Mouse (Mus musculus): ENCODE results near the gene Wdr38.
"Not testable (repeated sequence)": the region's sequence is repeated elsewhere in the genome, so short reads cannot be mapped to it uniquely, and the experiment has no call there.

The Wdr38 gene

DNA sequence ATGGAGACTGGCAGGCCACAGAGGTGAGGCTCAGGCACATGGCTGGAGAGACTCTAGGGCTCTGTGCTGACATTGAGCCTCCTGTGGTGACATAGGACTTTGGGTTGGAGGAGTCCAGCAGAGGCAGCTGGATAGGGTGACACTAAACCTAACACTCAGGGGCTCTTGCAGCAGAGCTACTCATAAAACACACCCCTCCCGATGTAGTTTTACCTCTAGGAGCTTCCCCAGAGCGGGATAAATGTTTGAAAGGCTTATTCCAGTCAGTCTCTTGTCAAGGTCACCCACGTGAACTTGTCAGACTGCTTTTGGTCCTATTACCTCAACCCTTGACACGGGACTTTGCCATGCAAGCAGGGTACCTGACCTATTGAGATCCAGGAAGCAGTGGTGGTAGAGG lies 2.1 kb downstream of the Wdr38 start:
- DNase-seq, result no peak

DNA sequence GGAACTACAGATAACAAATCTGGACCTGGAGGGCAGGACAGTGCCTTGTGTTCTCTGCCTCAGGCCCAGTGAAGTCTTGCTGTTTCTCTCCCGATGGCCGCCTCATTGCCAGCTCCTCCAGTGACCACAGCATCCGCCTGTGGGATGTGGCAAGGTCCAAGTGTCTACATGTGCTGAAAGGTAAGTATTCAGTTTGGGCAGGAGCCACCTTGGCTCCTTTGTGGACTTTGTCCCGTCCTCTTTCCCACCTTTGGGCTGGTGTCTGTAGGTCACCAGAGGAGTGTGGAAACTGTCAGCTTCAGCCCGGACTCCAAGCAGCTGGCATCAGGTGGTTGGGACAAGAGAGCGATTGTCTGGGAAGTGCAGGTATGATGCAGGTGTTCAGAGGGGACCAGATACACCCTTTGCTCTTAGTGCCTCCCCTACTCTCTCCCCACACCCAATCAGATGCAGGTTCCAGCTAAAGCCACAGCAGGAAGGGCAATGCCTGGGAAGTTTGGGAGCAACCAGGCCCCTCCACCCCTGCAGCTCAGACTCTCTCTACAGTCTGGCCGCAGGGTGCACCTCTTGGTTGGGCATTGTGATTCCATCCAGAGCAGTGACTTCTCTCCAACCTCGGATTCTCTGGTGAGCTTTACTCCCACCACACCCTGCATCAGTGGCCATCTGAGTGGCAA lies 2.8 kb downstream of the Wdr38 start:
- DNase-seq, result no peak

DNA sequence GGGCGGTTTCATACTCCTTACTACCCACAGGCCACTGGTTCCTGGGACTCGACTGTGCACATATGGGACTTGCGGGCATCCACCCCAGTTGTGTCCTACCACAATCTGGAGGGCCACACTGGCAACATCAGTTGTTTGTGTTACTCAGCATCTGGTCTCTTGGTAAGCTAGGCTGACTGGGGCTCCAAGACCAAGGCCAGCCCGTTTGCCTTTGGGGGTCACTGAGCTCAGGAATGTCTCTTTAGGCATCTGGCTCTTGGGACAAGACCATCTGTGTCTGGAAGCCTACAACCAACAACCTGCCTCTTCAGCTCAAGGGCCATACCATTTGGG lies 3.3 kb downstream of the Wdr38 start:
- DNase-seq, result no peak

DNA sequence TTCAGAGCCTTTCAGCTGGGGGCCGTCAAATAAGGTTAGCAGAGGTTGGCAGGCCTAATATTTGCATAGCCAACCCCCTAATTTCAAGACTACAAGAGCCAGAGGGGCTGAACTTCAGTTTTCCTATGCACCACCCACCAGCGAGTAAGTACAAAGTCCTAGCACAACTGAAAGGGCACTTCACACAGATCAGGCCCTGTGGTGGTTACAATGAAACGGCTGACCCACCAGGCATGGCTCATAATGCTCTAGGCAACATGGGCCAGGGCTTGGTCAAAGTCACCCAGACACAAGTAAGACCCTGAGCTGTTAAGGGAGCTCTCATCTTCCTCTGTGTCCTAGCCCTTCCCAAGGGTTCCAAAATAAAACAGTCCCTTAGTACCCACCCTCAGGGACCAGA lies 4.6 kb downstream of the Wdr38 start:
- no peak for DNase-seq

DNA sequence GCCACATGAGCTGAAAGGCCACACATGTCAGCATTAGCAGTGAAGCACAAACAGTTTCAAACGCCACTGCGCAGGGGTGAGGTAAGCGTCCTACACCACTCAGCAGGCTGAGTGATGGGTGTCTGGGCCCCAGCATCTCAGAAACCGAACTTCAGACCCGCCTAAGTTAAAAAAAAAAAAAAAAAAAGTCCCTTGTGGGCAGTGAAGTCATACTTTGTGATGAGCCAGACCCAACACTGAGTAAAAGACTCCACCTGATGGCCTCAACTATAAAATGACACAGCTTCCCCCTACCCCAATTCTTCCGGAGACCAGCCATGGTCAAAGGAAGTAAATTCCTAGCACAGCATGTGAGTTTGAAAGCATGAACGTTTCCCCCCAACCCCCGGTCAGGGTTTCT lies 5.8 kb downstream of the Wdr38 start:
- no peak for DNase-seq

DNA sequence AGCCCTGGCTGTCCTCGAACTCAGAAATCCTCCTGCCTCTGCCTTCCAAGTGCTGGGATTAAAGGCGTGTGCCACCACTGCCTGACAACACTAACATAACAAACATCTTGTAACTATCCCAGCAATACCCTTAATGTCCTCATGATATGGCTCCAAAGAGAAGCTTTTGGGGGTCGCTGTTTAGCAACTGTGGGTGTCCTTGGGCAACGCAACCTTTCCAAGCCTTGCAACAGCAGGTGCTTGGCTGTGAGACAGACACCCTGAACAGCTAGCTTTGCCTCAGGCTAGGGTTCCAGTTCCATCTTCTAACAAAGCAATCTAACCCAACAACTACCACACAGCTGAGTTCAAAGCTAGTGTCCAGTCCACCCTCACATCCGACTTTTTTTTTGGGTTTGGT lies 6.2 kb downstream of the Wdr38 start:
- no peak for DNase-seq

DNA sequence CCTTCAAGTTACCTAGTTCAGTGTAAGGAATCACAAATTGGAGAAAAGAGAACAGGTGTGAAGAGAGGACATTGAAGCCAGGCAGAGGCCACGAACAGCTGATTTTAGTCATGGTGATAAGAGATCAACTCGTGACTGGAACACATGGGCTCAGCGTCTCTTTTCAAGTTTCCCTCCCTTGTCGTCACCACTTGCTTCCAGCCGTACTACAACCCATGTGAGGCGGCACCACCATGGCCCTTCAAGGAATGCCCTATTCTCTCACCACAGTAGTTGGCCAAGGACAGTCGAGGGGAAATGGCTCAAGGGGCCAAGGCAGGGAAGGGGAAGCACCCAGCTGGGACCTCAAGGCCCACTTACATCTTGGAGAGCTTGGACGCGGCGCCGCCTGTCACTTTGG lies 7.1 kb downstream of the Wdr38 start:
- peak; percentile 50 for DNase-seq

DNA sequence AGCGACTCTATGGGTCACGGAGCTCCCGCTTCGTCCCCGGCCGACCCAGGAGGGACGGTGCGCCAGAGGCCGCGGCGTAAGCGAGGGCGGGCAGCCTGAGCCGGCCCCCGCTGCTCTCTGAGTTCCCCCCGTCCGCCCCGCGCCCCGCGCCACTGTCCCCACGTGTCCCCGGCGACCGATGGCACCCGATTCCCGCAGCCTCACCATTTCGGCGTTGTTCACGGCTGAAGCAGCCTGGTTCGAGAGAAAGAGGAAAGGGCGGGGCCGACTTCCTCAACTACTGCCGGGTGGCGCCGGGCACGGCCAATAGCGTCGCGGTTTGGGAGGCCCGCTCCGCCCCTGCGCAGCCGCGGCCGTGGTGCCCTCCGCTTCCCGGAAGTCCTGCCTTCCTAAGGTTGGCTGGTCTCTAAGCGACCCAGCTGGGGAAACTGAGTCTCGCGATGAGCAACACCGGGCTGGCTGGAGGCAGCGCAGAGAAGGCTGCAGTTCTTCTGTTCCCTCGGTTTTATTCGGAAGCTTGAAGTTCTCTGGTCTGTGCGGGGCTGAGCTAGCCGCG lies 7.7 kb downstream of the Wdr38 start, which contains the start of gene Arpc5l:
Gene Arpc5l (plus strand): TSS at position 469 of the 556 bp plus-strand sequence.
- DNase-seq, result peak; percentile 89

DNA sequence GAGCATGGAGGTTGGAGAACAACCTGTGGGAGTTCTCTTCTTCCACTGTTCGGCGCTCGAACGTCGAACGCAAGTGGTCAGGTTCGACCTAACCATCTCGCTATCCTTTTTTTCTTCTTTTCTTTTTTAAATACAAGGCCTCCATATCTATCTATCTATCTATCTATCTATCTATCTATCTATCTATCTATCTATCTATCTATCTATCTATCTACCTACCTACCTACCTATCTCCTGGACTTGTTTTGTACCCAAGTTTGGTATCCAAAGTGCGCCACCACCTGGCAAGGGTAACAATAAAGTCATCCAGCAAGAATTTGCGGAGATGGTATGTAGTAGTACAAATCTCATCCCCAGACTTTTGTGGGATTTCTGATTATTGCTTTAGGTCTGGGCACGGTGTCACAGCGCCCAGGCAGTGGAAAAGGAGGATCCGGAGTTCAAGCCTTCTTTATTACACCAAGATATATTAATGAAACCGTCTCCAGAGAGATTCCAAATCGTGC lies 8.4 kb downstream of the Wdr38 start, which contains the start of gene Rpl35:
Gene Rpl35 (minus strand): TSS at position 51 of the 506 bp plus-strand sequence.
- peak; percentile 46 for DNase-seq

DNA sequence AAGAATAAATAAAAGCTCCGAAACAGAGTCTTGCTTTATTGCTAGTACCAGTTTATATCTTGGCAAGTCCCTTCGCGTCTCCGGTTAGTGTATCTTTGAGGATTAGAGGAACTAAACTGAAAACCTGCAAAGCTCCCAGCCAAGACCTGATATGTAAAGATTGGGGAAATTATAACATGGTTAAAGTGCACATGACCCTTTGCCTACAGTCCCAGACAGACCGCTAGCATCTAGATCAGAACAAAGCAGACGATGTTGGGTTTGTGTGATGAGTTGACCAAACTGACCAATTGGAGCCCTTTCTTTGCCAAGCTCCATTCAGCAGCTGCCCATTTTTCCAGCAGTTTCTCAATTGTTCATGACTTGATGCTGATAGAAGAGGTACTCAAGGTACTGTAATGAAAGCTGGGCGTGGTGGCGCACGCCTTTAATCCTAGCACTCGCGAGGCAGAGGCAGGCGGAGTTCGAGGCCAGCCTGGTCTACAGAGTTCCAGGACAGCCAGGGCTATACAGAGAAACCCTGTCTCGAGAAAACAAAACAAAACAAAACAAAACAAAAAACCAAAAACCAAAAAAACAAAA lies 9.0 kb downstream of the Wdr38 start:
- DNase-seq, result peak; percentile 47

DNA sequence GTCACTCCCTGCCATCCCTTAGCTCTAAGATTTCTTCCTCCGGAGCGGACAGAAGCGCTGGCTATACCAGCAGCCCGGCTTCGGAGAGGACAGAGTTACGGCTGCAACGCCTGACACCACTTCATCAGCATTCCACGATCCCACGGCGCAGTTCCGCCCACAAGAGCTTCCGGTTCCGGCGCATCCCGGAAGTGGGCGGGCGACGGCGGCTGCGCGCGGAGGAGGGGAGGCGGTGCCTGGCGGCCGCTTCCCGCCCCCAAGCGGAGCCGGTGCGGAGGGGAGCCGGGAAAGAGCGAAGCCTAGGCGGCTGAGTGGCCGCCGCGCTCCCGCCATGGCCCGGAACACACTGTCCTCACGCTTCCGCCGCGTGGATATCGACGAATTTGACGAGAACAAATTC lies 10.6 kb downstream of the Wdr38 start:
- DNase-seq, result peak; percentile 90

DNA sequence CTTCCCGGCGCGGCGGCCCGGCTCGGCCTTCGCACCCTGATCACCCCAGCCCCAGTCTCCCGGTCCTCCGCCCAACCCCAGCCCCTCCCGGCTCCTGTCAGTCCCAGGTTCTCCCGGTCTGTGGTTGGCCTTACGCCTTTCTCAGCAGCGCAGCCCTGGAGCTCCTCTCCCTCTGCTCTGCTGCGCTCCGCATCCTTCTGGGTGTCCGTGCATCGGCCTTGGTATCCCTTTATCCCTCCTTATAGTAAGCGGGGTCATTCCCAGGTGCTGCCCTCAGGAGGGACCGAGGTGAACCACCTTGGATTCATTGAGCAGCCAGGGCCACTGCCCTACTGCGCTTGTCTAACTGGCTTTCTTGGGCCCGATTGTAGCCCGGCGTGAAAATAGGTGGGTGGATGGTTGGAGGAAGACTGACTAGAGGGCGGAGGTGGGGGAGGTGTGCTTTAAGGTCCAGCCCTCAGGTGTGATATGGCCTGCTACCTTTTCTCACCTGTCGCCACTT lies 11.1 kb downstream of the Wdr38 start:
- peak; percentile 65 for DNase-seq

DNA sequence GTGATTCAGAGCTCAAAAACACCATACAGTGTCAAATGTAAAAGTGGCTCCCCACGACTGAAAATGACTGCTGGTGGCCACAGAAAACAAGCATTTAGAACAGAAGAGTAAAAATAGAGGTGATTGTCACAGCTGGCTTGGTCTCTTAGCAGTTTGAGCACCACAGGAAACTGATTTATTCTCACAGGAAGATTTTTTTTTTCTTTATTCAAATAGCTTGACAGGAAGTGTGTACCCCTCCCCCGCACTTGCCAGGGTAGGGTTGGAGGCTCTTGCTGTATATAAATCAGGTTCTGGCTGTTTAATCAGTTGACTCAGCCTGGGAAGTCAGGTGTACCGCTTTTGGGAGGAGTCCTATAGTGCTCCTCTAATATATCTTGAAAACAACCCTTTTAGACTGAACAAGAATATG lies 11.7 kb downstream of the Wdr38 start:
- DNase-seq, result peak; percentile 55

DNA sequence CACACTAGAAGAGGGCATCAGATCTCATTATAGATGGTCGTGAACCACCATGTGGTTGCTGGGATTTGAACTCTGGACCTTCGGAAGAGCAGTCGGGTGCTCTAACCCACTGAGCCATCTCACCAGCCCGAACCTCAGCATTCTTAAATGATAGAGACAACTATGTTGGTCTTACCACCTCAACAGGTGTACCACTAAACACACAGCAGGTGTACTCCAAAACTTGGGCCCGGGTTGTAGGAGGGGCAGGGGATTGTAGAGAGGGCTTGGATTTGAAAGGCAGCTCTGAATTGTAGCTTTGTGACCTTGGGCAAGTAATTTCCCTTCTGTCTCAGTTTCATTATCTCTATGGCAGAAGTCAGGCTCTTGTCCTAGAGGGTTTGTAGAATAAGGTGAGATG lies 12.9 kb downstream of the Wdr38 start:
- DNase-seq, result not testable (repeated sequence)

DNA sequence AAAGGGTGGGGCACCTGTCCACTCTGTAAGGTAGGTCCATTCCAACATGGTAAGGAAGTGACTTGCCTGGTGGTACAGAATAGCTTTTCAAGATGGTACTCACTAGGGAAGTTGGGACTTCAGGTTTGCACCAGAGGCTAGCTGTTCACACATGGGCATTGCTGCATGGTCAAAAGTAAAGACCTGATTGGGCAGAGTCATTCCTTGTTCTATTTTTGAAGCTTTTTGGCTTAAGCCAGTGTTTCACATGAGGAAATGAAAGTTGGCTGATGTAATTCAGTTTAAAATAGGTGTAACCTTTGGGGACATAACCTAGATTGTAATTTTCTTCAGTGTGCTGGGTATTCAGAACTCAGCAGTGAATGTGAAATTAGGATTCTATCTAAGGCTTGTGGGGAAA lies 14.0 kb downstream of the Wdr38 start:
- no peak for DNase-seq

DNA sequence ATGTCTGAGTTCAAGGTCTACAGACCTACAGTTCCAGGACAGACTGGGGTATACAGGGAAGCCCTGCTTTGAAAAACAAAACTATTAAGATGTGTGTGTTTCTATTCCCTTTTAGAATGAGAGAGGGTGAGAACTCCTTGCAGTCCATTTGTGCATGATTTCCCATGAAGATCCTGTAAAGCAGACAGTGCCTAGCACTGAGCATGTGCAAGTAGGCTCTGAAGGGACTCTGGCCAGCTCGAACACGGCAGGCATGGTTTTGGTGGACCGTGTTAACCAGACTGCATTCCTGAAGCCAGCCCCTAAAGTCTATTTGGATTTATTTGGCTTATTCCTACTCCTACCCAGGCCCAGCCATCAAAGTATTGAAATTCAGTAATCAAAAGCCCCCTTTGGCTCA lies 14.7 kb downstream of the Wdr38 start:
- no peak for DNase-seq

DNA sequence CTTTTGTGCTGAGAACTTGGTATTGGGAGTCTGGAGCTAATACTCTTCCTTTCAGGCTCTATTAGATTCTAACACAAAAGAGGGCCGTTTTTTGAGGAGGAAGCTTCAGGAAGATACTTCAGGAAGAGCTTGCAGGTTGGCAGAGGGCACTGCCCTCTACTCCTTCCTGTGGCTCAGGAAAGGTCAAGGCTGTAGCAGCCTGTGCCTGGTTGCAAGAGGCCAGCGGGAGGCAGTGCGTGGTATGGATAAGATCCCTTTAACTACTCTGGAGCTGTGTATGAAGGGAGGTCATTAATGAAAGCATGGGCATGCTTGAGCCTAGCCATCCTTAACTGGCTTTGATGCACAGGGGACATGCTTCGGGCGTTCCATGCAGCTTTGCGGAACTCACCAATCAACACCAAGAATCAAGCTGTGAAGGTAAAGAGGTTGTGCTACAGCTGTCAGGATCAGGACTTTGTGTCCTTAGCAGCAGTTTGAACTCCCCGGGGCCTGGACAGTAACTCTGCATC lies 15.5 kb downstream of the Wdr38 start:
- no peak for DNase-seq

DNA sequence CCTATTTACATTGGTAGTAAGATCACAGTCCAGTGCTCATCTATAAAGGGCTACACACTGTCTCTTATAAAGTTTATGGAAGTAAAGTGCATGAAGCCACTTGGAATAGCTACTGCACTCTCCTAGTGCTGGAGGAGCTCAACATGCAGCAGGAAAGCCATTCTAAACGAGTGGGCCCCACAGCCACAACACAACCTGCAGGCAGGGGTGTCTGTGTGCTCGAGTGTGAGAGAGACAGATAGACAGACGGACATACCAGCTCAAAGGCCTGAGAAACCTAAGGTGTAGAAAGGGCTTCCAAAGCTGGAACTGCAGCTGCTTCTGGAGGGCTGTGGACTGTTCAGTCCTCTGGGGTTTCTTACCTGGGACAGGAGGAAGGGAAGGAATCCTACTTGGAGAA lies 19.3 kb downstream of the Wdr38 start:
- DNase-seq, result no peak

DNA sequence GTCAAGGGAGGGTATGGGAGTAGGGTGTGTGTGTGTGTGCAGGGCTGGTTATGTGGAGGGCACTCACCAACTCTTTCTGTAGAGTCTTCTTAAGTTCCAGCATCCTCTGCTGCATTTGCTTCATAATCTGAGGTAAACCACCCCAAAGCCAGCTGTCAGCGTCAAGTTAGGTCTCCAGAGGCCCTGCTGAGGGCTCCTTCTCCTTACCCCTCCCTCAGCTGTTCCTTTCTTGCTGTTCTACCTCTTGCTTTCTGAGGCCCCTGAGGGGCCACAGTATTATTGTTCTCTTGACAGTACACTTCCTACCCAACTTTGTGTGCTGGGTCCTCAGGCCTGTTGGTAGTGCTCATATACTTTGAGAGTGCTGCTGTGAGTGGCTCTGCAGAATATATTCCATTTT lies 22.7 kb downstream of the Wdr38 start:
- no peak for DNase-seq

DNA sequence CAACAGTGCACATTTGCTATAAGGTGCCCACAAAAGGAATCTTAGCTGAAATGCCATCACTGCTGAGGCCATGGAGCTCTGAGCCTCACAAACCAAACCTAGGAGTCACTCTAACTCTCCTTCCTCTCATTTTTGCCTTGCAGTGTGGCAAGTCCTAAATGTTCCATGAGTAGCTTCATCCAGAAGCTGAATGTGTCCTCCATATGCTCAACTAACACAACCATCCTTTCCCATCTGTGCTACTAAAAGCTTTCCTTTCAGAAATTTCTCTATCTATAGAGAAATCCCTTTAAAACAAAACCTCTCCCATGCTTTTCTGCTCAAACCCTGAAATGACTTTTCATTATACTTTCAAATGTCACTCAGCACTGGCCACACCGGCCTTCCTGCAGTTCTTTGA lies 34.3 kb downstream of the Wdr38 start:
- DNase-seq, result no peak

DNA sequence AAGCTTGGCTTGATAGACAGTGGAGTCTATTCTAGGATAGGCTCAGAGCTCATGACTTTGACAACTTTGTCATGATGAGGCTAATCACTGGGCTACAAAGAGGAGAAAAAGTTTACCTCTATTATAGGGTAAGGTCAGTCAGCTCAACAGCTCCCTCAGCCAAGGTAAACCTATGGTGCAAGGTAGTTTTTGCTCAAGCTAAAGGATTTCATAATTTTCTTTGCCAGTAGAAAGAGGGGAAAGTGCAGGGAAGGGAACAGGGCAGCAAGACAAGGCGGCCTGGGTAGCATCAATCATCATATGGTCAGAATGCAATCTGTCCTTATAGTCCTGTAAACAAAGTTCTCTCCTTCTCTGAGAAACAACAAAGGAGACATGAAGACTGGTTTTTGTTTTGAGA lies 42.9 kb downstream of the Wdr38 start:
- DNase-seq, result no peak

DNA sequence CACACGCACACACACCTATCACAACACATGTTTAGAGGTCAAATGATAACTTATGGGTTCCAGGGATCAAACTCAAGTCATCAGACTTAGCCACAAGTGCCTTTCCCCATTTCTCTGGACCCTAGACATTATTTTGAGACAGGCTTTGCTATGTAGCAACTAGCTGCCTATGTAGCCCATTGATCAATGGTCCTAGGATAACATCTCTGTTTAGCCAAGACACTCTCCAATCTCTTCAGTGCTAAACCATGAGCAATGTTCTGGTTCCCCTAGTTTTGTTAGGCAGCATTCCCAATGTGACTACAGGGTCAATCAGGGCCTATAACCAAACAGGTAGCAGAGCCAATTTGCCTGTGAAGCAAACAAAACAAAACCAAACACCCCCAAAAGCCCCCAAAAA lies 51.2 kb downstream of the Wdr38 start:
- no peak for DNase-seq
